Mouse (Mus musculus): ENCODE measurements around the gene Maml2.

Gene Maml2

DNA sequence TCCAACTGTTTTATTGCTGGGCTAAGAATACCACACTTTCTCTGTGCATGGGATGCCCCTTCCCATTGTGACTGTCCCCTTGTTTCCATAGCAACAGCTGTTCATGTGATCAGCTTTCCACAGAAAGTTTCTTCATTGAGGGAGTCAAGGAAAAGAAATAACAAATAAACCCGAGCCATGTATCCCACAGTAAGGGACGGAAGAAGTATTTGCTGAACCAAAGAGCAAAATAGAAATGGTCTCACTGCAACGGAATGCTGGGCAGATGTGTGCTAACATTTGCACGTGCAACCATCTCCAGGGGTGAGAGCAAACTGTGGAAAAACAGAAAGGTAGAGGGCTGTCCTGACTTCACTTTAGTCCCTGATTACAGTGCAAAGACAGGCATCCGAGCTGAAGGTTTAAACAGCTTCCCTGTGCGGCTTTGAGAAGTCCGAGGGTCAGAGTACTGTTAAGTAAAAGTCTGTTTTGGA, 156.9 kb downstream of the Maml2 start:
- DNase-seq = no peak

DNA sequence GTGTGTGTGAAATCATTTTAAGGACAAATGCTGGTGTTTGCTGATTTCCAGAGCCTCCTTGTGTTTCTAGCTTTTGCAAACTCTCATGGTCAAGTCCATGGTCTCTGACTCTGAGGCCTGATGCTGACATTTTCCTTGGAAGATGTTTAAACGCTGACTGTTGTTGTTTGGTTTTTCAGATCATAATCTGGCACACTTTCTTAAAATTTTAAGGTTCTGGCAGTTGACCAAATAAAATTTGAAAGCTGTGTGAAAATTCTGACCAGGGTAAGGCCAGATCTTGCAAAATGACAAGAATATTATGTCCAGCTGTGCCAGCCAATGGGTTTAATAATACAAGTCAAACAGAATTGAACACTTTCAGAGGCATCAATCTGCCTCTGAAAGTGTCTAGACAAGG, 157.5 kb downstream of the Maml2 start:
- no peak for DNase-seq

DNA sequence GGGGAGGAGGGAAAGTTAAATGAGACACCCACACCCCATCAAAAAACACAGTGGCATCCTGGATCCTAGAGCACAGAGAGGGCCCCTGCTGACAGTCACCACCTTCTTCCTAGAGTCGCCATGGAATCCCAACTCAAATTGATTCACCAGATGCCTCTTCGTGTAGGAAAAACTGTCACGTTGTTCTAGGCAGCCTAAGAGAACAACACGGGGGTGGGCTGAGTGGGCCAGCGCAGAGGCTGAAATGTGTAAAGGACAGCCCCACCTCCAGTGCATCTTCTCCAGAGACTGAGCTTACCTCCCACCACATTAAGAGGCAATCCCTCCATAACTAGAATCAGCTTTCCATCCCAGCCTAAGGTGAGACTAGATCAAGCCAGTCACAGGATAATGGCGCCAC, 160.0 kb downstream of the Maml2 start:
- no peak for DNase-seq

DNA sequence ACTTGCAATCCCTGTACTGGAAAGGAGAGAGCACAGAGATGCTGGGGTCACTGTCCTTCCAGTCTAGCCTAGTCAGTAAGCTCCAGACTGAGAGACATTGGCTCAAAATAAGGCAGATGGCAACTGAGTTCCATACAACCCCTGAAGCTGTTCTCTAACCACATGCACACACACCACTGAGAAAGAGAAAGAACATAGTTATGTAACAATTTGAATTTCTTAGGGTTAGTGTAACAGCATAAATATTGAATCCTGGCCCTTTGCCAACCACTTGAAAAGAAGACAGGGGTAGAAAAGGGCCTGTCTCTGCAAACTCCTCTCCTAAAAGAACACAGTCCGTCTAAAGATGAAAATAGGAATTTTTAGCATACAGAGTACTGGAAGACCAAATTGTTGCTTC, 161.6 kb downstream of the Maml2 start:
- no peak for DNase-seq

DNA sequence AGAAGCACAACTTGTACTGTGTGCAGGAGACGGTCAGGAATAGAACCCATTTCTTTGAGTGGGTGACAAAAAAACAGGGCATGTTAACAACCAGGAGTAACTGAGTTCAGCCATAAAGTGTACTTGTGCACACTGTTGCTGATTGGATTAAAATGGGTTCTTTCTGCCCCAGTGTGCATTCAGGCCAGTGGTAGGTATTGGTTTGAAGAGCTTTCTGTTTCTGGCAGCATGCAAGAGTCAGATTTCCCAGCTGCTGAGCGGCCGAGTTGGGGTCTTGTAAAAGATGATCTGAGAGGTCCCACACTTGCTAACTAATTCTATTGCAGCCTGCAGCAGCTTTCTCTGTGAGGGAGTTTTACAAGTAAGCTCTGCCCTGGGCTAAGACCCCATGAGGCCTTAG, 162.3 kb downstream of the Maml2 start:
- no peak for DNase-seq

DNA sequence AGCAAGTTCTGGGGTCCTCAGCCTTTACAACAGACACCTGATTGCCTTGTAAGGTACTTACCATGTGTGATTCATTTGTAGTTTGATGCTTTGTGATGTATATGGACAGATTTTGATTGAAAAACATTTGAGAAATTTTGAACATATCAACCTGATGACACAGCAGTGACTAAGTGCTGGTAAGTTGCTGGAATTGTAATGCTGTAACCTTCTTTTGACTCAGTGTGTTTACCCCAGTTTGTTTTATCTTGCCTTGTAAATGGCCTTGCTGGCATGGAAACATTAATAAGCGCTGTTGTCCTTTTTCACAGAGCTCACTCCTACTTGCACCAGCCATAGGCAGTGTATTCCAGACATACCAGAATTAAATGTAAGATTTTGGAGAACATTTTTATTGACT, 163.2 kb downstream of the Maml2 start:
- no peak for DNase-seq

DNA sequence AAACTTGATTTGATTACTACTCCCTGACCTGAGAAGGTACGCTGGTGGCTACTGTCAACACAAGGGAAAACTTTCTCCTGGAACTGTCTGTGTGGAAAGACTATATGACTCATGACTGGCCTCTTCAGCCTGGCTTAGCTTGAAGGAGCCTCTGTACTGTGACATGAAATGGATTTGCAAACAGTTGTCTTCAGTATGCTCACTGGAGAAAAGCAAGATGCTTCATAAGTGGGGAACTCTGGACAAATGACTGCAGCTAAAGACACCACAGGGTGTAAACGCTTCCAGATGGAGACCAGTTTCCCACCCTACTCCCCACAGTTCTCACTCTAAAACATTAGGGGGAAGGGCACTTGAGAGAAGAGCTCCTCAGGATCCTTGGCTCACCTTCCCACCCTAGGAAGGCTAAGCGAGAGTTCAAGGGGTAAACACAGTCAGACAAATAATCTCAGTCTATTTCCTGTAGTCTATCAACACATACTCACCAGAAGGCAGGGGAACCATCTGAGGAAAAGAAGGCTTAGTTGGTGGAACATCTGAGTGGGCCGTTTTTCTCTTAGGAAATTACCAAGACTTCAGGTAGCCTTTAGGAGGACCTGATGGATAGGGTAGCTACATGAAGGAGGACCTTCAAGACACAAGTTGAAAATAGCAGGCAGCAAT, 167.7 kb downstream of the Maml2 start:
- no peak for DNase-seq

DNA sequence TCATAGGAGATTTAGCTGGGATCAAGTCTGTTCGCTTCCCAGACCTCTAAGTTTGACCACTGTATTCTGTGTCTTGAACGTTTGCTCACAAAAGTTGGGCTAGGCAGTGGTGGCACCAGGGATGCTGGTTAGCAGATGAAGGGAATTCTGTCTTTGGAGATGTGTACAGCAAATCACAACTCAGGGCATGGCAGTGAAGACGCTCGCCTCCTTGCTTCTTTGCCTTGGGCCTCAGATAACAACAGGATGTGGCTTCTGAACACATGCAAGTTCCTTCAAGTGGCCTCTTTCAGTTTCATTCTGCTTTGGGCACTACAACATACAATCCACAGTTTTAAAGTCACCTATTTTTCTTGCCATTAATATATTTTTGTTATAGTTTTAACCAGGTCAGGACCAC, 168.6 kb downstream of the Maml2 start:
- DNase-seq = no peak

DNA sequence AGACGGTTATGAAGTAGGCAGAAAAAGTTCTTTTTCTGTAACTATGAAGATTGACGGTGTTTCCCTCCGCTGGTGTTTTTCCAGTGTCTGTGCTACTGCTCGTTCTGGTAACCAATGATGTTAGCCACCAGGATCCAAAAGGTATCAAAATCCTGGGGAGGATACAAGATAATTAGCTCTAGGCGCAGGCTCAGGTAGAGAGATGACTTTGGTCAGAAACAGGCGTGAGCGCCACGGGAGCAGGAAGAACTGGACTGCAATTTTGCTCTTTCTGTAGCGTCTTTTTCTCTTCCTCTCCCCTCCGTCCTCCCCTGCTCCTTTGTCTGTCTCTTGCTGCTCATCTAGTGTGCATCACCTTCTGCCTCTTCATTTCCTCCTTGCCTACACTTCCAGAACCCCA, 169.1 kb downstream of the Maml2 start:
- DNase-seq = no peak

DNA sequence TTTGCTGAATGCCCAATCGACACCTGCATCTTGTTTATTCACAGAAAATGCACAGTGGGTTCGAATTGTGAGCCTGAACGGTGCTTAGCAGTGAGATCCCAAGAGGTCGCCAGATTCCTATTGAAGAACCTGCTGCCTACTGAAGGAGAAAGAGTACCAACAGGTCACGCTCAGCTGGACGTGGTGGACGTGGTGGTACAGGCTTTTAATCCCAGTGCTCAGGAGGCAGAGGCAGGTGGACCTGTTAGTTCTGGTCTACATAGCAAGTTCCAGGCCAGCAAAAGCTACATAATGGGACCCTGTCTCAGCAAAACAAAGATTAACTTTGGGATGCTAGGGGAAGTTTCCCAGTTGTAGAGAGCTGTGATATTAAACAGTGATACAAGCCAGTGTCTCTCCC, 170.0 kb downstream of the Maml2 start:
- DNase-seq = no peak

DNA sequence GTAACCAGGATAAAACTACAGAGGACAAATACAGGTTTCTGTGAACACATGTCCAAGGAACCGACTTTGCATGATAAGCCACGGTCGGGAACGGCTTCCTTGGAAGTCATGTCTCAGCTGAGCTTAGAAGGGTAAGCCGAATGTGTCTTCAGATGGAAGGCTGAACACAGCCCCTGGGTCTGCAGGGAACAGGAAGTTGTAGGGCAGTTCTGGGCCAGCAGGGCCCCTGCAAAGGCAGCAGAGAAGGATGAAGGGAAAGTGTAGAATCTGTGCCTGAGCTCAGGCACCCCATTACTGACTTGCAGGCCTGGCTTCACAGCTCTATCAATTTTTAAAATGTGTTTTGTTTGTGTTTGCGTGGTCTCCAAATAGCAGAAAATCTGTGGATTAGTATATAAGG, 171.0 kb downstream of the Maml2 start:
- DNase-seq = no peak

DNA sequence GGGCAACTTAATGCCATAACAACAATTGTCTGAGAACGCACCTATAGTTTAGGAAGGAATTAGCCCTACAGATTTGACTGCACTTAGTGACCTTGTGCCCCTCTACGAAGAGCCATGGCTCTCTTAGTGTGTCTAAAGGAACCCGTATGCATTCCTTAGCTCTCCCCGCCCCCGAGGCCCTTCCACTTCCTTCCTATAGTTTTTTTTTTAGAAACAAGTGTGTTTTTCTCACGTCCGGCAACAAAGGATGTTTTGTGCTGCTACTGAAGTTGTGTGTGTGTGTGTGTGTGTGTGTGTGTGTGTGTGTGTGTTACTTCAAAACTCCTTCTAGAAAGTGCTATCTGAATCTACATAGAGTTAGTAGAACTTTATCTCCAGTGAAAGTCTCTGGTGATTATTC, 172.3 kb downstream of the Maml2 start:
- DNase-seq = peak; percentile 26

DNA sequence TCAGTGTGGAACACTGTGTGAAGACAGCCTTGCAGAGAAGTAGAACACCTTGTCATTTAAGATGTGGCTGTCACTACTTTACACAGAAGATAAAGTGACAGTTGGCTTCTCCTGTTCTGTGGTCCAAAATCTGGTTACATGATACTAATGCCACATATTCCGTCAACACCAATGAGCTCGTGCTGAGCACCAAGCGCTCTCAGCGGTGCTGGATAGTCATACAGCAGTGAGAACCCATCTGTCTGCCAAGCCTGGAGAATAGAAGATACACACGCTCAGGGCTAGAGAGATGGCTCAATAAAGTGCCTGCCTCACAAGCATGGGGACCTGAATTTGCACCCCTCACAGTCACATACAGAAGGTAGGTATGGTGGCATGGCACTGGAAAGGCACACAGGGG, 177.2 kb downstream of the Maml2 start:
- no peak for DNase-seq

DNA sequence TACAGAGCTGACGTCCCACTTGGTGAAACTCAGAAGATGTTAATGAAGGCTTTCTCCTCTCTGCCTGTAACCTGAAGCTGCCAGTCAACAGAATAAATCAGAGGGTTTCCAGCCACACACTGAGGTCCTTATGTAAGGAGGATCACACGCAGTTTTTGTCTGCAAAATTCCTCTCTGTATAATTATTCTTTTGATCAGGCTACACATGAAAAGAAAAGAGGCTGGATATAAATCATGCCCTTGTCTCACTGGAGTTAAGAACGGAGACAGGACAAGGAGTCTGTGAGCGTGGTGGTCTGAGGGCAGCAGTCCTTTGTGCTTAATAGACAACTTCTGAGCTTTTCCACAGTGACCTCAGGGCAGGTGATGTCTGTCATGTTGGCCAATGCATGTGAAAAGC, 181.5 kb downstream of the Maml2 start:
- DNase-seq = no peak

DNA sequence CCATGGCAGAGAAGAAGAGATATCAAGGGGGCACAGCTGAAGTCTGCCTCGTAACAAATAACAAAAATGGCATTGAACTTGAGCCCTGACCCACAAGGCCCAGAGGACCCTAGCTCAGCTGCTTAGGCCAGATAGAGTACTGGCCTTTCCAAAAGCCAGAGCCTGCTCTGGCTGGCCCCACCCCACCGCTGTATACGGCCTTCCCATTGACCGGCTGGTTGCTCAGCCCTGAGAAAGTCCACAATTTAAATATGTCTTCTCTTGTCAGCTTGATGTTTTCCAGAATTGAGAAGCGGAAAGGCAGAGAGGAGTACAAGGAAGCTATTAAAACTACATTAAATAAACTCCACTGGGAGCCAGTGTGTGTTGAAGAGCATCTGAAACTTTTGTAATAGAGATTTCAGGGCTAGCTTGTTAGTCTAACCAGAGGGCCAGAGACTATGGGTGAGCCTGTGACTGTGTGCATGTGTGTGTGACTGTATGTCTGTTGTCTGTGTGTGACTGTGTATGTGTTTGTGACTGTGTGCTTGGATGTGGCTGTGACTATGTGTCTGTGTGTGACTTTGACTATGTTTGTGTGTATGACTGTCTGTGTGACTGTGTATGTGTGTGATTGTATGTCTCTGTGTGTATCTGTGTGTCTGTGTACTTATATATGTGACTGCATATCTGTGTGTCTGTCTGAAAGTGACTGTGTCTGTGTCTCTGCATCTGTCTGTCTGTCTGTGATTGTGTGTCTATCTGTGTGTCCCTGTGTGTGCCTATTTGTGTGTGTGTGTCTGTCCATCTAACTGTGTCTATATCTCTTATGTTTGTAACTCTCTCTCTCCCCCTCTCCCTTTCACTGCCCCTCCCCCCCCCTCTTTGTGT, 185.7 kb downstream of the Maml2 start:
- peak; percentile 10 for DNase-seq

DNA sequence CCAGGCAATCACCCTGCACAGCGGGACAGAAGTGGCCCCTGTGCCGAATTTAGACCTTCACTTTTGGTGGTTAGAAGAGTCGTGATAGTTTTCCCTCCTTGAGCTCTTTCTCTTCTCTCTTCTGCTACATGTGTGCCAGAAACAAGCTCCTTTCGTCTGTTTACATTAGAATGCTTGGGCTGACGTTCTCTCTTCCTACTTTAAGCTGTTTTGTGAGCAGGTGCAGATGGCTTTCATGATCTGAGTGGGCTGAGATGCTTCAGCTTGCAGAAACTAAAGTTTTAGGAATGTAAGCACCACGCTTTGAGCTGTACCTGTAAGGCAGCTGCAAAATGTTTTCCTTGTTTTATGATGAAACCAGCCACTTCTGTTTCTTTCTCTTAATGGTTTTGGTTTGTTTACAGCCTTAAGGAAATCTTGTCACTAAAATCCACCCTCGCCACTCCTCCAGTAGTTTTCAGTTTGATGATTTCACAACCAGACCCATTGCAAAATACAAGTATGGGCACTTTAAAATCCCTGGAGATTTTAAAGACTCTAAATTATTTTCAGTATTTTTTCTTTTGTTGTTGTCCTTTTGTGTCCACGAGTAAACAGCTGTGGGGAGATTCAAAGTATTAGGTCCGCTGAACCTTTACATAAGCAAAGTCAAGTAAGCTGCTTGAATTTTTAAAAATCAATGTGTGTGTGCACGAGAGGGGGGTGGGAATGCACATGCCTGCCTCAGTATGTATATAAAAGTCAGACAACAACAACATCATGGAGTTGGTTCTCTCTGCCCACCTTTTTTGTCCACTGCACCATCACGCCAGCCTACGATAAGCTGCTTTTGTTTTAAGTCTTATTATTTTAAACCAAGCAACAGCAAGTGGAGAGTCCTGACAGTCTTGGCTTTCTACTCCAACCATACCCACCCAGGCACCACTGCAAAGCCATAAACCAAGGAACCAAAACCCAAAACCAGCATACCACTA, 186.8 kb downstream of the Maml2 start:
- DNase-seq = no peak

DNA sequence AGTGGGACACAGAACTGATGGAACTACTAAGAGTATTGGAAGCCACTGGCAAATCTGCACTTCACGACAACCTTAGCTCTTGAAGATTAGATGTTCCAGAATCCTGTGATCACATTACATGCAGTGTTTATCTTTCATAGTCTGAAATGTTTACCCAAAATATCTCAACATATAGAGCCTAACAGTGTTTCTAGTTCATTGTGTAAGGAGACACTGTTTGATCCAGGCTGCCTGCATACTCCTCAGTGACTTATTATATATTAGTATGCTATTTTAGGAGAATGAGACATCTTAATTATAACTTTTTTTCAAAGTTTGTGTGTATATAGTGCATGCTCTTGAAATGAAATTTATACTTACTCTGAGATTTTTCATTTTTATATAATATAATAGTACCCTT, 188.2 kb downstream of the Maml2 start:
- no peak for DNase-seq

DNA sequence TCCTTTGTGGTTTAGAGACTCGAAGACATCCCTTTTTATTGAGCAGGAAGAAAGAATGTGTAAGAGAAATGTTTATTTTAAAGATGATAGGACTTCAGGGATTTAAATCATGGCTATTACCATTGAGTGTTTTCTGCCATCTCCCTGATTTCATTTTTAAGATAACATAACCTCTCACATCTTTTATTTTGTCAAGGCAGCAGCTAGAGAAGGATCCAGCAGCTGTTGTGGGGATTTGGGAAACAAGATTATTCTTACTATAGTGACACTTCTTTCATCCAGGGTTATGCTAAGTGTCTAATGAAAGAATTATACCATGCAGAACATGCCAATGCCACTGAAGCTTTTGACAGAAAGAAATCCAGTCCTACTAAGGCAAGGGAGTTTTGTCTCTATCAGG, 193.3 kb downstream of the Maml2 start:
- no peak for DNase-seq

DNA sequence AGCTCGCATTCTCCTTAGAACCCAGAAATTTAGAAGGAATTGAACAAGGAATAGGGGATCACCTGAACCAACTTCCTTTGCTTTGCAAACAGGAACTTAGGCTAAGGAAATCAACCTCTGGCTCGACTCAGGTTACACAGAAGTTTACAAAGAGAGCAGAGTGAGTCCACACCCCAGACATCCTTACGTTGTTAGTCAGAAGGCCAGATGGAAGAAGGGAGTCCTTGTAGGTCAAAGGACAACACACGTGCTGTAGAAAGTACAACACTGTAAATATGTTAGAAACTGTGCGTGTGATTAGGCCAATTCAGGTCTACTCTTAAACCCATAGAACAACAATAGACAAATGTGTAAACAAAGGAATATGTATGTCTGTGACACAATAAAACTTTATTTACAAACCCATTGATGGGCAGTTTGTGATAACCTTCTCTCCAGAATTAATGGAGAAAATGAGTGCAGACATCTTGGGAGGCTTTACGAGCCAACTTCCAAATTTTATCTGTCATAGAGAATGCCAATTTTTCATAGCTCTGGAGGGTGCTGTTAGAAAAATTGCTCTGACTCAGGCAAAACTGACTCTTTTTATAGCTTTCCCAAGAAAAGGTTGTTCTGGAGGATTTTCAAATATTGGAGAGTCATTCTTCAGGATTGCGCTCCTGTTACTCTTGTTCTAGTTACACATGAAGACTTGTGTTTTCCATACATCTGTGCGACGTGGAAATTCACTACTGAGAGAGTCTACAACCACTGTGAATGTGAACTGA, 194.3 kb downstream of the Maml2 start:
- no peak for DNase-seq

DNA sequence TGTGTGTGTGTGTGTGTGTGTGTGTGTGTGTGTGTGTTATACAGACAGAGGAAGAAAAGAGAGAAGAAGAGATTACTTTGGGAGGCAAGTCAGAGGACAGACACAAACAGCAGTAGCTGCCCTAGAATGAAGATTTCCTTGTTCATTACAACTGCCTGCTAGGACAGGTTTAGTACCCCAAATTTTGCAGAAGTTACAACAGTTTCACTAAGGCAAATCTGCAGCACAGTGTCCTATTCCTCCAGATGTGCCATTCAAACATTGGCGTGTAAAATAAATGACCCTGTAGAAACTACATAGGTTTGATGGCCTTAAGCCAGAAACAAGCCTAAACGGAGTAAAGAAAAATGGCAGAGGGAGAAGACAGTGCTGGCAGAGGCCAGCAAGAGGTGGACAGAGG, 195.1 kb downstream of the Maml2 start:
- no peak for DNase-seq

DNA sequence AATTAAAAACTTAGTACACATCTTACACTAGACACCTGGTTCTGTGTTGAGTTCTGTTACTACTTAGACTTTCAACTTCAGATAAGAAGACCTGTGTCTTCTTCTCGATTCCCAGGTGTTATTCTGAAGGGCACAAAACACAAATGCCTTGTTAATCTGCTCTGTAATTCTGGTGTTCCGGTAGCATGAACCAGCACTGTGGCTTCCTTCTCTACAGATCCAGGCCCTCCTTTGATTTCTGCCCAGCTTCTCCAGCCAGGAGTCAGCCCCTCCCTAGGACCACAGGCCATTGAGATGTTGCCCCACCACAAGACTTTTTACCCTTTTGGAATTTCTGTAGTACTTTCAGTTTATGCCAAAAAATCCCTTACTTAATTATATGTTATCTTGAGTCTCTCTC, 196.0 kb downstream of the Maml2 start:
- DNase-seq = no peak

DNA sequence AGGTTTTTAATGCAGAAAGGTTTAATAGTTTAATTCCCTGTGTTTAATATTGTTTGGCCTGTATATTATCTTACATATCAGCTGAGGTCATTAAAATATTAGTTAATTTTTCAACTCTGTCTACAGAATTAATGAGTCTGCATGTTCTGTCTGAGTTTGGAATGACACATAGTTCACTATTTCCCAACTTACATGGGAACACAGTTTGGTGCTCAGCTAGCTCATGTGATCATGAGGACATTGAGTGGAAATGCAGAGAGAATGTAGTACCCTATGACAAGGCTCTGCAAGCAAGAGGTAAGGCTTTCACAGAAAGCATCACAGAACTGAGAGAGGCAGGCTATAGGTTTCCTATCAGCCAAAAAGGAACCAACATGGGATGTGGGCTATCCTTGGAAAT, 197.8 kb downstream of the Maml2 start:
- DNase-seq = no peak

DNA sequence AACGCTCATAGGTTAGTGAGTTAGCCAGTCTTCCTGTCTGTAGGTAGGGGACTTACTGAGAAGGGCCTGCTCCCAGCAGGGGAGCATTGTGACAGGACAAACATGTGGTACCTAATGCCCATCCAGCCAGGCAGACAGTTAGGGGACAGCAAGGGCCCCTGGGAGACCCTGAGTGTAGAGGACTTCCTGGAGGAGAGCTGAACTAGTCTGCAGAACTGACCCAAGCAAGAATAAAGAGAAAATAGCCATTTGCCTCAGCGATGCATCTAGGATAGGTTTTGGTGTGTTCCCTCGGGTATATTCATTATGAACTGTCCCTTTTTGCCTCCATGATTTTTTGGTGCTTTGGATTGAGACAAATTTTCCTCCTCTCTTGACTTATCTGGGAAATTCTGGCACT, 199.3 kb downstream of the Maml2 start:
- no peak for DNase-seq
